Mouse (Mus musculus): ENCODE data around the gene Cdx2.

GRCm38 (mm10) chr5:147332711-147333110, 25.6 kb upstream of the Cdx2 start:
- TF ChIP-seq POLR2A (IDR thresholded peaks at IDR 0.05; ENCODE audit: low read depth, low read length) (no peak), CTCF (IDR thresholded peaks at IDR 0.05; ENCODE audit: extremely low read depth, insufficient read length, insufficient replicate concordance, low read depth, low read length) (no peak)

Measured in small intestine, adult 2 months (tissue).